Mouse (Mus musculus): ENCODE measurements around the gene Mcf2l. TPM values are rescaled to one million over a fixed set of nuclear protein-coding genes. Genes with fewer than 3 reads are reported as not detected.

Gene Mcf2l
- polyA plus RNA-seq, 1 experiment from 2014 or later = 14.8 TPM

- no peaks in the 10 kb centered on the region for H3K4me1 ChIP-seq (ENCODE audit: control insufficient read depth, insufficient read depth, low read length)
- no peak for ATAC-seq (replicated peaks; ENCODE audit: insufficient number of reproducible peaks, low FRiP score, low TSS enrichment, low read depth)
Observed at GRCm38 (mm10) chr8:12905599-12906321, 32.2 kb downstream of the Mcf2l start.

GRCm38 (mm10) chr8:12906597-12906996 is 33.0 kb downstream of the Mcf2l start:
- H3K27ac ChIP-seq (replicated peaks; ENCODE audit: low read depth, low read length) = no peak overlapping the region
- WGBS = 64% methylated on average over 5 of the region's 5 CpGs
- H3K4me1 ChIP-seq (ENCODE audit: control insufficient read depth, insufficient read depth, low read length) = no peaks in the 10 kb centered on the region

More at GRCm38 (mm10) chr8:12905599-12906321, 32.2 kb downstream of the Mcf2l start:
- Histone ChIP-seq H3K9ac (replicated peaks; ENCODE audit: low read length) (no peak overlapping the region), H3K4me3 (ENCODE audit: low read depth, low read length) (no peak overlapping the region), H3K36me3 (replicated peaks; ENCODE audit: control insufficient read depth, insufficient read depth, low read depth, low read length) (no peaks in the 10 kb centered on the region), H3K4me2 (ENCODE audit: low read depth, low read length) (no peak overlapping the region), H3K27ac (replicated peaks; ENCODE audit: low read depth, low read length) (no peak overlapping the region), H3K9me3 (replicated peaks; ENCODE audit: control insufficient read depth, low read length) (no peaks in the 10 kb centered on the region), H3K27me3 (ENCODE audit: control insufficient read depth, insufficient read depth, low read length) (no peaks in the 10 kb centered on the region)
- no peak for DNase-seq (ENCODE audit: low spot score)
- 79% methylated on average over 11 of the region's 11 CpGs for WGBS

GRCm38 (mm10) chr8:12907730-12908129 is 34.1 kb downstream of the Mcf2l start:
- no peak for DNase-seq (ENCODE audit: low spot score)
- no peak overlapping the region for H3K4me2 ChIP-seq (ENCODE audit: low read depth, low read length)
- H3K36me3 ChIP-seq (replicated peaks; ENCODE audit: control insufficient read depth, insufficient read depth, low read depth, low read length) = no peaks in the 10 kb centered on the region
- H3K9ac ChIP-seq (replicated peaks; ENCODE audit: low read length) = no peak overlapping the region
- H3K27ac ChIP-seq (replicated peaks; ENCODE audit: low read depth, low read length) = no peak overlapping the region
- peaks cover 4% of the 10 kb centered on the region for H3K4me1 ChIP-seq (ENCODE audit: control insufficient read depth, insufficient read depth, low read length)
- 83% methylated on average over 4 of the region's 4 CpGs for WGBS
- ATAC-seq (replicated peaks; ENCODE audit: insufficient number of reproducible peaks, low FRiP score, low TSS enrichment, low read depth) = no peak
- no peaks in the 10 kb centered on the region for H3K27me3 ChIP-seq (ENCODE audit: control insufficient read depth, insufficient read depth, low read length)
- H3K9me3 ChIP-seq (replicated peaks; ENCODE audit: control insufficient read depth, low read length) = no peaks in the 10 kb centered on the region
- H3K4me3 ChIP-seq (ENCODE audit: low read depth, low read length) = no peak overlapping the region

More at GRCm38 (mm10) chr8:12906597-12906996, 33.0 kb downstream of the Mcf2l start:
- DNase-seq (ENCODE audit: low spot score) (no peak), ATAC-seq (replicated peaks; ENCODE audit: insufficient number of reproducible peaks, low FRiP score, low TSS enrichment, low read depth) (no peak)
- Histone ChIP-seq H3K4me2 (ENCODE audit: low read depth, low read length) (no peak overlapping the region), H3K27me3 (ENCODE audit: control insufficient read depth, insufficient read depth, low read length) (no peaks in the 10 kb centered on the region), H3K9me3 (replicated peaks; ENCODE audit: control insufficient read depth, low read length) (no peaks in the 10 kb centered on the region), H3K36me3 (replicated peaks; ENCODE audit: control insufficient read depth, insufficient read depth, low read depth, low read length) (no peaks in the 10 kb centered on the region), H3K9ac (replicated peaks; ENCODE audit: low read length) (no peak overlapping the region), H3K4me3 (ENCODE audit: low read depth, low read length) (no peak overlapping the region)

GRCm38 (mm10) chr8:12912011-12912410 is 38.4 kb downstream of the Mcf2l start:
- no peak overlapping the region for H3K4me3 ChIP-seq (ENCODE audit: low read depth, low read length)

GRCm38 (mm10) chr8:12915187-12916006 is 41.8 kb downstream of the Mcf2l start:
- Histone ChIP-seq H3K27ac (replicated peaks; ENCODE audit: low read depth, low read length) (no peak overlapping the region), H3K36me3 (replicated peaks; ENCODE audit: control insufficient read depth, insufficient read depth, low read depth, low read length) (no peaks in the 10 kb centered on the region), H3K9me3 (replicated peaks; ENCODE audit: control insufficient read depth, low read length) (no peaks in the 10 kb centered on the region), H3K4me3 (ENCODE audit: low read depth, low read length) (peak overlapping the region; percentile 49), H3K4me2 (ENCODE audit: low read depth, low read length) (peak overlapping the region; percentile 72), H3K4me1 (ENCODE audit: control insufficient read depth, insufficient read depth, low read length) (peaks cover 7% of the 10 kb centered on the region), H3K9ac (replicated peaks; ENCODE audit: low read length) (peak overlapping the region; percentile 59), H3K27me3 (ENCODE audit: control insufficient read depth, insufficient read depth, low read length) (no peaks in the 10 kb centered on the region)
- DNase-seq (ENCODE audit: low spot score) (peak; percentile 79), ATAC-seq (replicated peaks; ENCODE audit: insufficient number of reproducible peaks, low FRiP score, low TSS enrichment, low read depth) (peak; percentile 27; the same call in 1 of the 2 replicates)
- WGBS = 17% methylated on average over 42 of the region's 42 CpGs

More at GRCm38 (mm10) chr8:12912011-12912410, 38.4 kb downstream of the Mcf2l start:
- H3K27me3 ChIP-seq (ENCODE audit: control insufficient read depth, insufficient read depth, low read length) = no peaks in the 10 kb centered on the region
- H3K9me3 ChIP-seq (replicated peaks; ENCODE audit: control insufficient read depth, low read length) = no peaks in the 10 kb centered on the region
- DNase-seq (ENCODE audit: low spot score) (peak; percentile 68), ATAC-seq (replicated peaks; ENCODE audit: insufficient number of reproducible peaks, low FRiP score, low TSS enrichment, low read depth) (peak; percentile 75)
- no peaks in the 10 kb centered on the region for H3K36me3 ChIP-seq (replicated peaks; ENCODE audit: control insufficient read depth, insufficient read depth, low read depth, low read length)
- H3K4me1 ChIP-seq (ENCODE audit: control insufficient read depth, insufficient read depth, low read length) = peaks cover 7% of the 10 kb centered on the region
- 11% methylated on average over 5 of the region's 5 CpGs for WGBS
- H3K9ac ChIP-seq (replicated peaks; ENCODE audit: low read length) = no peak overlapping the region
- no peak overlapping the region for H3K27ac ChIP-seq (replicated peaks; ENCODE audit: low read depth, low read length)
- no peak overlapping the region for H3K4me2 ChIP-seq (ENCODE audit: low read depth, low read length)

GRCm38 (mm10) chr8:12916156-12916900 is 42.7 kb downstream of the Mcf2l start:
- no peak overlapping the region for H3K27ac ChIP-seq (replicated peaks; ENCODE audit: low read depth, low read length)
- DNase-seq (ENCODE audit: low spot score) = no peak
- H3K4me3 ChIP-seq (ENCODE audit: low read depth, low read length) = peak overlapping the region; percentile 49
- H3K4me1 ChIP-seq (ENCODE audit: control insufficient read depth, insufficient read depth, low read length) = peaks cover 7% of the 10 kb centered on the region
- H3K9me3 ChIP-seq (replicated peaks; ENCODE audit: control insufficient read depth, low read length) = no peaks in the 10 kb centered on the region
- H3K27me3 ChIP-seq (ENCODE audit: control insufficient read depth, insufficient read depth, low read length) = no peaks in the 10 kb centered on the region
- H3K9ac ChIP-seq (replicated peaks; ENCODE audit: low read length) = peak overlapping the region; percentile 59
- H3K36me3 ChIP-seq (replicated peaks; ENCODE audit: control insufficient read depth, insufficient read depth, low read depth, low read length) = no peaks in the 10 kb centered on the region
- ATAC-seq (replicated peaks; ENCODE audit: insufficient number of reproducible peaks, low FRiP score, low TSS enrichment, low read depth) = no peak
- 72% methylated on average over 16 of the region's 16 CpGs for whole genome bisulfite sequencing
- H3K4me2 ChIP-seq (ENCODE audit: low read depth, low read length) = peak overlapping the region; percentile 72

- WGBS = 95% methylated on average over 3 of the region's 3 CpGs
- Histone ChIP-seq H3K4me2 (ENCODE audit: low read depth, low read length) (no peak overlapping the region), H3K4me1 (ENCODE audit: control insufficient read depth, insufficient read depth, low read length) (peaks cover 5% of the 10 kb centered on the region), H3K4me3 (ENCODE audit: low read depth, low read length) (no peak overlapping the region), H3K36me3 (replicated peaks; ENCODE audit: control insufficient read depth, insufficient read depth, low read depth, low read length) (no peaks in the 10 kb centered on the region), H3K27me3 (ENCODE audit: control insufficient read depth, insufficient read depth, low read length) (no peaks in the 10 kb centered on the region), H3K9me3 (replicated peaks; ENCODE audit: control insufficient read depth, low read length) (no peaks in the 10 kb centered on the region), H3K9ac (replicated peaks; ENCODE audit: low read length) (no peak overlapping the region), H3K27ac (replicated peaks; ENCODE audit: low read depth, low read length) (no peak overlapping the region)
- ATAC-seq (replicated peaks; ENCODE audit: insufficient number of reproducible peaks, low FRiP score, low TSS enrichment, low read depth) = no peak
- DNase-seq (ENCODE audit: low spot score) = no peak
Observed at GRCm38 (mm10) chr8:12917029-12917428, 43.4 kb downstream of the Mcf2l start.
